Comparison of ENCODE assay signal across 9 mouse cellular contexts in genomic region chr11:75511213-75511612, GRCm38 (mm10). TPM values are rescaled to one million over a fixed set of nuclear protein-coding genes. Genes with fewer than 3 reads are reported as not detected.
DNase-seq lines count a peak whose midpoint lies in the region; ATAC-seq and TF ChIP-seq lines count a peak whose summit lies in the region.
"Had no signal": no experiment of that assay in that cellular context is flagged by ENCODE, and none has a peak within 500 bp of the region (broad histone marks: within the 10 kb centered on the region; RNA-seq: fewer than 3 reads in every experiment).

No protein-coding gene starts in this region.

- ATAC-seq in lung, postnatal 0 days = no peak
- no peak for ATAC-seq in megakaryocyte, adult 5-6 weeks (ENCODE audit: poor library complexity, severe bottlenecking)

- TF ChIP-seq EP300 in lung, postnatal 0 days (IDR thresholded peaks at IDR 0.05) = no peak

- H3K27ac ChIP-seq in lung, postnatal 0 days (ENCODE audit: low read length) = peak overlapping the region; percentile 92

- peak overlapping the region; percentile 91 for H3K4me2 ChIP-seq in lung, postnatal 0 days (replicated peaks; ENCODE audit: low read depth, low read length)

- intact Hi-C loops in left cerebral cortex, postnatal 4 days (cut with DNase I) = no loop called here

- H3K9me3 ChIP-seq in lung, postnatal 0 days (ENCODE audit: low read length) = no peaks in the 10 kb centered on the region
- H3K9me3 ChIP-seq: embryonic facial prominence, embryonic 15.5 days had no signal

- TF ChIP-seq CTCF in lung, postnatal 0 days (IDR thresholded peaks at IDR 0.05) = no peak

- H3K27me3 ChIP-seq in lung, postnatal 0 days (replicated peaks; ENCODE audit: insufficient read depth, low read length) = no peaks in the 10 kb centered on the region
- H3K27me3 ChIP-seq: embryonic facial prominence, embryonic 15.5 days had no signal

- no peak overlapping the region for H3K9ac ChIP-seq in lung, postnatal 0 days (replicated peaks; ENCODE audit: low read depth)
- H3K9ac ChIP-seq: embryonic facial prominence, embryonic 15.5 days had no signal

- peak; percentile 46 for DNase-seq in left cerebral cortex, postnatal 4 days
- DNase-seq in left cerebral cortex, adult 18-20 months (ENCODE audit: low spot score in 2 of 2) = no peak
- peak; percentile 65 for DNase-seq in cerebellum, adult 11-12 months
- peak; percentile 47 for DNase-seq in gastrocnemius, postnatal 25 days
- peak; percentile 75 for DNase-seq in lung, postnatal 0 days (ENCODE audit: low spot score)
- DNase-seq in thymus, postnatal 25 days = no peak
- DNase-seq in Muller cell, postnatal 12 days (ENCODE audit: inconsistent ontology term) = no peak

- H3K36me3 ChIP-seq in lung, postnatal 0 days (ENCODE audit: insufficient read depth, low read length) = peaks cover 12% of the 10 kb centered on the region; the same call in 1 of the 2 replicates

- 52% methylated on average over 6 of the region's 6 CpGs for WGBS in lung, postnatal 0 days

- peaks cover 10% of the 10 kb centered on the region; the same call in 1 of the 2 replicates for H3K4me1 ChIP-seq in lung, postnatal 0 days (ENCODE audit: insufficient read depth, low read depth, low read length)

- 0 out of 2 replicates have a peak overlapping the region, but pooled peaks have one; percentile 53 for H3K4me3 ChIP-seq in lung, postnatal 0 days (ENCODE audit: low read depth, low read length)

RNA-seq across cellular contexts. Expression of gene Rilp, which starts 1.3 kb away (rescaled TPM):
- 1 to 10 TPM; 1.8 to 1.9 TPM for total RNA-seq in left cerebral cortex, postnatal 4 days (2021)
- total RNA-seq in left cerebral cortex, adult 18-20 months (2021) = 1 to 10 TPM; 1.6 to 1.8 TPM
- 10 to 100 TPM; 39.2 to 42.8 TPM for total RNA-seq in gastrocnemius, postnatal 25 days (2021)
- polyA plus RNA-seq in lung, postnatal 0 days (2015; fragmentation: Nextera tagmentation; extraction: Ambion mirVana) = 12.4 and 15.7 TPM in 2 replicates
- 0.98 and 1.2 TPM in 2 replicates for total RNA-seq in megakaryocyte, adult 5-6 weeks (2015)
- 0.55 and 1.8 TPM in 2 replicates for total RNA-seq in megakaryocyte, adult 5-6 weeks (2017)

RNA-seq across cellular contexts. Expression of gene Scarf1, which starts 2.1 kb away (rescaled TPM):
- 1 to 10 TPM; 3.0 to 3.5 TPM for total RNA-seq in left cerebral cortex, postnatal 4 days (2021)
- 1 to 10 TPM; 1.1 to 1.2 TPM for total RNA-seq in left cerebral cortex, adult 18-20 months (2021)
- 1 to 10 TPM; 3.2 to 4.7 TPM for total RNA-seq in gastrocnemius, postnatal 25 days (2021)
- polyA plus RNA-seq in lung, postnatal 0 days (2015; fragmentation: Nextera tagmentation; extraction: Ambion mirVana) = 18.5 and 21.2 TPM in 2 replicates
- 0.41 and 1.1 TPM in 2 replicates for total RNA-seq in megakaryocyte, adult 5-6 weeks (2015)
- total RNA-seq in megakaryocyte, adult 5-6 weeks (2017) = 0.66 and 0.85 TPM in 2 replicates

RNA-seq across cellular contexts. Expression of gene Slc43a2, which starts 20.3 kb away (rescaled TPM):
- 10 to 100 TPM; 43.5 to 51.1 TPM for total RNA-seq in left cerebral cortex, postnatal 4 days (2021)
- 10 to 100 TPM; 49.9 to 50.9 TPM for total RNA-seq in left cerebral cortex, adult 18-20 months (2021)
- total RNA-seq in gastrocnemius, postnatal 25 days (2021) = 10 to 100 TPM; 23.5 to 26.8 TPM
- polyA plus RNA-seq in lung, postnatal 0 days (2015; fragmentation: Nextera tagmentation; extraction: Ambion mirVana) = 18.2 and 24.0 TPM in 2 replicates
- total RNA-seq in megakaryocyte, adult 5-6 weeks (2015) = 30.6 and 32.3 TPM in 2 replicates
- 32.2 and 33.5 TPM in 2 replicates for total RNA-seq in megakaryocyte, adult 5-6 weeks (2017)

RNA-seq across cellular contexts. Expression of gene Prpf8, which starts 24.6 kb away (rescaled TPM):
- total RNA-seq in left cerebral cortex, postnatal 4 days (2021) = 100 to 1,000 TPM; 136 to 137 TPM
- 100 to 1,000 TPM; 128 to 134 TPM for total RNA-seq in left cerebral cortex, adult 18-20 months (2021)
- 10 to 100 TPM; 56.9 to 59.4 TPM for total RNA-seq in gastrocnemius, postnatal 25 days (2021)
- polyA plus RNA-seq in lung, postnatal 0 days (2015; fragmentation: Nextera tagmentation; extraction: Ambion mirVana) = 19.7 and 22.5 TPM in 2 replicates
- 91.3 and 102 TPM in 2 replicates for total RNA-seq in megakaryocyte, adult 5-6 weeks (2015)
- total RNA-seq in megakaryocyte, adult 5-6 weeks (2017) = 69.3 and 90.7 TPM in 2 replicates

RNA-seq across cellular contexts. Expression of gene Tlcd2, which starts 49.7 kb away (rescaled TPM):
- total RNA-seq in left cerebral cortex, postnatal 4 days (2021) = under 1 TPM; 0.80 to 0.95 TPM
- total RNA-seq in left cerebral cortex, adult 18-20 months (2021) = under 1 TPM; 0.91 to 1.00 TPM
- total RNA-seq in gastrocnemius, postnatal 25 days (2021) = 1 to 10 TPM; 3.9 to 6.9 TPM
- 6.1 and 8.7 TPM in 2 replicates for polyA plus RNA-seq in lung, postnatal 0 days (2015; fragmentation: Nextera tagmentation; extraction: Ambion mirVana)
- 3.1 and 7.8 TPM in 2 replicates for total RNA-seq in megakaryocyte, adult 5-6 weeks (2015)
- total RNA-seq in megakaryocyte, adult 5-6 weeks (2017) = 4.6 and 5.4 TPM in 2 replicates

Comparison
In these comparisons a context has a peak if more than half of its experiments do, and no peak if none do; other contexts are left out.
1. DNase-seq: peak in left cerebral cortex, postnatal 4 days (single experiment), cerebellum, adult 11-12 months (single experiment), gastrocnemius, postnatal 25 days (single experiment) and lung, postnatal 0 days (single experiment); none in left cerebral cortex, adult 18-20 months (0 of 2), thymus, postnatal 25 days (single experiment) and Muller cell, postnatal 12 days (single experiment).
2. RNA of gene Rilp, which starts 1.3 kb away (total RNA-seq): 39.2 to 42.8 TPM in gastrocnemius, postnatal 25 days; 1.8 to 1.9 TPM in left cerebral cortex, postnatal 4 days, 1.6 to 1.8 TPM in left cerebral cortex, adult 18-20 months and 0.55 to 1.8 TPM in megakaryocyte, adult 5-6 weeks; every median in the first group is over 10 times any median in the second.